Mouse (Mus musculus): Measurements from ENCODE around the gene Cisd2.

- no peak for TF ChIP-seq CTCF (IDR thresholded peaks at IDR 0.05; ENCODE audit: control insufficient read depth, insufficient read depth, insufficient replicate concordance, low read depth, low read length)
- no peak; the same call in 1 of the 2 replicates for TF ChIP-seq POLR2A (IDR thresholded peaks at IDR 0.05; ENCODE audit: control insufficient read depth, low read depth, low read length)
These were observed 15.3 kb upstream of the Cisd2 start for GRCm38 (mm10) chr3:135438913-135439531.

Measured in testis, adult 2 months (tissue).